Mouse (Mus musculus) liver, embryonic 16.5 days (tissue): ENCODE data around the gene Tmem140. TPM values are rescaled to one million over a fixed set of nuclear protein-coding genes. Genes with fewer than 3 reads are reported as not detected.

Experiments used
- ATAC-seq: fragments of 200-750 bp; cut with Nextera tagmentation; 2 replicates; pipeline ENCODE4 v1.8.0; 2017; ENCODE audit warnings: low read depth, mild to moderate bottlenecking, moderate number of reproducible peaks, moderate library complexity
- H3K27ac ChIP-seq: fragments of 300-500 bp; sonication (generic); 2 replicates; pipeline ENCODE4 v1.5.1; 2014; ENCODE audit warnings: mild to moderate bottlenecking, low read length
- H3K27me3 ChIP-seq: fragments of 300-500 bp; sonication (generic); 2 replicates; pipeline ENCODE4 v1.6.1; 2014; ENCODE audit warnings: low read depth, low read length, mixed read lengths; ENCODE audit not compliant: control insufficient read depth, insufficient read depth
- H3K36me3 ChIP-seq: fragments of 300-500 bp; sonication (generic); 2 replicates; pipeline ENCODE4 v1.6.1; 2014; ENCODE audit warnings: mild to moderate bottlenecking; ENCODE audit not compliant: control insufficient read depth, insufficient read depth
- H3K4me1 ChIP-seq: fragments of 300-500 bp; sonication (generic); 2 replicates; pipeline ENCODE4 v1.6.1; 2014; ENCODE audit warnings: low read depth, low read length, mixed read lengths; ENCODE audit not compliant: control insufficient read depth
- H3K4me2 ChIP-seq: fragments of 300-500 bp; sonication (generic); 2 replicates; pipeline ENCODE4 v1.6.1; 2014; ENCODE audit warnings: low read depth, low read length, mixed read lengths
- H3K4me3 ChIP-seq: fragments of 300-500 bp; sonication (generic); 2 replicates; pipeline ENCODE4 v1.5.1; 2014; ENCODE audit warnings: low read depth, mild to moderate bottlenecking, low read length
- H3K9ac ChIP-seq: fragments of 300-500 bp; sonication (generic); 2 replicates; pipeline ENCODE4 v1.6.1; 2014; ENCODE audit warnings: low read depth, low read length
- H3K9me3 ChIP-seq: fragments of 300-500 bp; sonication (generic); replicated peaks from 2 replicates; pipeline ENCODE4 v1.6.1; 2016; ENCODE audit warnings: low read length; ENCODE audit not compliant: control insufficient read depth
- WGBS: fragments of 180-500 bp; shearing (Covaris S2); extraction: QIAGEN DNeasy Blood & Tissue Kit; methylation state at CpG from one replicate; pipeline ENCODE4 v1.1.7; 2014; ENCODE audit not compliant: insufficient replicate concordance; 5-methylcytosine and 5-hydroxymethylcytosine counted together
- polyA plus RNA-seq: library from polyadenylated mRNA; unstranded; fragments of >200 nt; fragmentation: Nextera tagmentation; extraction: Ambion mirVana; gene quantifications from 2 replicates; pipeline ENCODE4 v1.2.1, GENCODE M21; 2015

Tmem140 gene
- polyA plus RNA-seq, 1 experiment from 2014 or later, result 10.0 TPM

- Histone ChIP-seq H3K36me3 (no peaks in the 10 kb centered on the region), H3K27ac (no peak overlapping the region), H3K4me1 (peaks cover 63% of the 10 kb centered on the region), H3K9me3 (no peaks in the 10 kb centered on the region), H3K27me3 (no peaks in the 10 kb centered on the region), H3K4me3 (no peak overlapping the region), H3K4me2 (no peak overlapping the region), H3K9ac (no peak overlapping the region)
- no peak for ATAC-seq
- 76% methylated on average over 10 of the region's 10 CpGs for WGBS
These were observed 9.9 kb downstream of the Tmem140 start for GRCm38 (mm10) chr6:34872871-34873270.

- WGBS, result 17% methylated on average over 21 of the region's 21 CpGs
- Histone ChIP-seq H3K27me3 (no peaks in the 10 kb centered on the region), H3K9me3 (no peaks in the 10 kb centered on the region), H3K4me3 (peak overlapping the region; percentile 27), H3K4me1 (peaks cover 60% of the 10 kb centered on the region), H3K27ac (peak overlapping the region; percentile 87), H3K9ac (peak overlapping the region; percentile 48), H3K4me2 (peak overlapping the region; percentile 79), H3K36me3 (no peaks in the 10 kb centered on the region)
- peak; percentile 52 for ATAC-seq
These were observed 11.4 kb downstream of the Tmem140 start for GRCm38 (mm10) chr6:34874101-34874921.

GRCm38 (mm10) chr6:34875268-34875761 is 12.4 kb downstream of the Tmem140 start:
- WGBS, result 23% methylated on average over 15 of the region's 15 CpGs
- no peak for ATAC-seq
- Histone ChIP-seq H3K27me3 (no peaks in the 10 kb centered on the region), H3K4me2 (peak overlapping the region; percentile 79), H3K9me3 (no peaks in the 10 kb centered on the region), H3K36me3 (peaks cover 3% of the 10 kb centered on the region; the same call in 1 of the 2 replicates), H3K9ac (peak overlapping the region; percentile 48), H3K4me3 (peak overlapping the region; percentile 27), H3K27ac (peak overlapping the region; percentile 87), H3K4me1 (peaks cover 50% of the 10 kb centered on the region)

GRCm38 (mm10) chr6:34875966-34876834 is 13.3 kb downstream of the Tmem140 start:
- Histone ChIP-seq H3K4me2 (peak overlapping the region; percentile 79), H3K4me1 (peaks cover 48% of the 10 kb centered on the region), H3K27ac (peak overlapping the region; percentile 87), H3K27me3 (no peaks in the 10 kb centered on the region), H3K36me3 (peaks cover 8% of the 10 kb centered on the region), H3K4me3 (peak overlapping the region; percentile 7; the same call in 1 of the 2 replicates), H3K9ac (peak overlapping the region; percentile 90), H3K9me3 (no peaks in the 10 kb centered on the region)
- peak; percentile 25; the same call in 1 of the 2 replicates for ATAC-seq
- 13% methylated on average over 12 of the region's 12 CpGs for WGBS

DNA sequence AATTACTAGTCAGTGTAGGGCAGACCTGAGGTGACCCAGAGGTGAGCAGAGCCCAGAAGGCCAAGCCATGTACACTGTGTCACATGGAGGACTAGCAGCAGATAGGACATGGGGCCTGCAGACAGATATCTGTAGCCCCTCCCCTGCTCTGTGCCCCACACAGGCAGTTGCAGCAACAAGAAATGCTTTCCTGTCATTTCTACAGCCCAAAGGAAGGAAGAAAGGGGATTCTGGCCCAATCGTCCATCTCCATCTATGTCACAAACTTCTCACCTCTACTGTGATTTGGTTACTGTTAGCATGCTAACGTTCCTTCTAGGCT is 13.8 kb downstream of the Tmem140 start:
- ATAC-seq, result peak; percentile 60
- peaks cover 8% of the 10 kb centered on the region for H3K36me3 ChIP-seq
- H3K4me1 ChIP-seq, result peaks cover 48% of the 10 kb centered on the region

DNA sequence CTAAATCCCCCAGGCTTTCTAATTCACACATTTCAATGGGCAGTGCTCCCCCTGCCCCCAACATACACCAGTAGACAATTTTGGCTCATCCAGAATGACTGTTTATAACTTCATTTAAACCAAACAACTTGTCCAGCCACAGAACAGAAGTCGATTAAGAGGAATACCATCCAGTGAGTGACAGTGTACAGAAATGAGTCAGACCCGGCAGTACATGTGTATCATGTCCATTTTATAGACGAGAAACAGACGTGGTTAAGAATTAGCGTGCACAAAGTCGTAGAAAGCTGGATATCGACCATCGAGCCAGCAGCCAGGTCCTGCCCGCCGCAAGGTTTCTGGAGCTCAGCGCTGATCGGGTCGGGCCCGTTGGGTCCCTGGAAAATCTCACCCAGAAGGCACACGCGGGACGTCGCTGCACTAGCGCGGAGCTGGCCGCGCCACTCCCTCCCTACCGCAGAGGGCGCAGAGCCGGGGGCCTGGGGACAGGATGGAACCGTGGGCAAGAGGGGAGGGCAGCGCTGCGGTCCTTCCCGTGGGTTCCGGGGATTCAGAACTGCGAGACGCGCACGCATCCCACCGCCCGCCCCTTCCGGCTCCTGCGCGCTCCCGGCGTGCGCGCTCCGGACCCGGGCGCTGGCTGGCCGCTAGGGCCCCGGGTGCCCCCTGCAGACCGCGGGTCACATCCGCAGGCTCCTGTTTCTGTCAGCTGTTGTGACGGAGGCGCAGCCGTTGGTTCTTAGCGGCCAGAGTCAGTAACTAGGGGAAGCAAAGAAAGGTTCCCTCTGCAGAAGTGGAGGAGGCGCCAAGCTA is 14.8 kb downstream of the Tmem140 start, which contains the start of gene Cyren:
Gene Cyren (minus strand): TSS at position 552 of the 813 bp plus-strand sequence.
- under 1% methylated on average over 56 of the region's 56 CpGs for WGBS
- Histone ChIP-seq H3K4me2 (peak within 1 kb of the TSS; percentile 79), H3K27ac (peak within 1 kb of the TSS; percentile 87), H3K4me1 (peaks cover 48% of the 10 kb centered on the region), H3K9me3 (no peaks in the 10 kb centered on the region), H3K9ac (peak within 1 kb of the TSS; percentile 90), H3K27me3 (no peaks in the 10 kb centered on the region), H3K4me3 (peak within 1 kb of the TSS; percentile 75), H3K36me3 (peaks cover 11% of the 10 kb centered on the region)
- peak; percentile 84 for ATAC-seq

More for the DNA sequence above, 13.8 kb downstream of the Tmem140 start:
- Histone ChIP-seq H3K9me3 (no peaks in the 10 kb centered on the region), H3K27me3 (no peaks in the 10 kb centered on the region), H3K4me2 (peak overlapping the region; percentile 79), H3K9ac (peak overlapping the region; percentile 90), H3K27ac (peak overlapping the region; percentile 87), H3K4me3 (peak overlapping the region; percentile 75)
- 3% methylated on average over 2 of the region's 2 CpGs for WGBS

DNA sequence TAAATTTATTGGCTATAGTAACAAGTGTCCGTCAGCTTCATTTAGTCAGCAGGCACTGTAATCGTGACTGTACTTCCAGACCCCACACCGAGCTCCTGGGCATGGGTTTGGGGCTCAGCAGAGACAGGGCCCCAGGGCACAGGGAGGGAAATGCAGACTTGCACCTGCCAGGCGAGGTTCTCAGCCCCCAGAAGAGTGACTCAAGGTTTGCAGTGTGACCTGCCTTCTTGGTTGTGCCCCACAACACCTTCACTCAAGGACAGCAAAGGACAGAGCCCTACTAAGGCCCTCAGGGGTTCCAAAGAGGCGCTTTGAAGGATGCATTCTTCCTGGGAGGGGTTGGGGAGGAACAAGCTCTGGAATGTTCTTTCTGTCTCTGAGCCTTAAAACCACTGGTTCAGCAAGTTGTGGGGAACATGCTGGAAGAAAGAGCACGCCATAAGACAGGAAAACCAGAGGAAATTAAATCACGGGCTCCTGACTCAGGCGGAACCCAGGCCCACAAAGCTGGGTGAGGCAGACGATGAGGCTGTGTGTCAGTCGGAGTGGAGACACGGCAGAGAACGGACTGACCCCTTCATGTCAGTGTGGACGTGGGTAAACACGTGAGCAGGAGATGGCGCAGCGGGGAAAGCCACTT is 16.3 kb downstream of the Tmem140 start:
- Histone ChIP-seq H3K27ac (no peak overlapping the region; the same call in 1 of the 2 replicates), H3K4me2 (no peak overlapping the region)

DNA sequence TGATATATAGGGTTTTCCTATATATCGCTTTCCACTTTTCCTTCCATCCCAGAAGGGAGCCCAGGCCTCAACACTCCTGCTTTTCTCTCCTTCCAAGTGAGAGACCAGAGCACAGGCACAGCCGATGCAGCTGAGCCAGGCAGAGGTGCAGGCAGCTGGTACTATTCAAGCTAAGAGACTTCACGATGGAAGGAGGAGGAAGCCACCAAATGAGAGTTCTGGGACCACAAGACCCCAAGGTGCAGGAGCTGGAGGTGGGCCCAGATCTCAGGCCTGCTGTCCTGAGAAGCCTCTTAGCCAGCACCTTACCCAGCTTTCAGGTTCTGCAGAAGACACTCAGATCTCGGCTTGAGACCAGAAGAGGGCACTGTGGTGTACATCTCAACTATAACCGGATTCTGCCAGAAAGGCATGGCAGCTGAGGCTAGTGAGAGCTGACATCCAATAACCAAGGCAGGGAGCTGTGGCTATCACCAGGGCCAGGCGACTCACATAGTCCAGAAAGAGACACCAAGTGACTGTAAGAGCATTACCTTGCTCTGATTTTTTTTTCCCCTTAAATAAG is 17.0 kb downstream of the Tmem140 start:
- H3K4me1 ChIP-seq, result peaks cover 35% of the 10 kb centered on the region
- H3K27ac ChIP-seq, result no peak overlapping the region
- no peaks in the 10 kb centered on the region for H3K9me3 ChIP-seq
- H3K27me3 ChIP-seq, result no peaks in the 10 kb centered on the region
- no peak overlapping the region for H3K4me3 ChIP-seq
- H3K4me2 ChIP-seq, result no peak overlapping the region
- 55% methylated on average over 6 of the region's 6 CpGs for WGBS
- no peak overlapping the region for H3K9ac ChIP-seq
- H3K36me3 ChIP-seq, result peaks cover 13% of the 10 kb centered on the region
- no peak for ATAC-seq

More for the DNA sequence above, 16.3 kb downstream of the Tmem140 start:
- H3K4me1 ChIP-seq, result peaks cover 42% of the 10 kb centered on the region
- H3K9me3 ChIP-seq, result no peaks in the 10 kb centered on the region
- no peak for ATAC-seq
- H3K36me3 ChIP-seq, result peaks cover 13% of the 10 kb centered on the region
- WGBS, result 81% methylated on average over 16 of the region's 16 CpGs
- no peak overlapping the region for H3K9ac ChIP-seq
- no peaks in the 10 kb centered on the region for H3K27me3 ChIP-seq
- H3K4me3 ChIP-seq, result no peak overlapping the region
